17 mouse cellular contexts compared by ENCODE assay signal in genomic region chr3:104006896-104007466, GRCm38 (mm10). TPM values are rescaled to one million over a fixed set of nuclear protein-coding genes. Genes with fewer than 3 reads are reported as not detected.
DNase-seq lines count a peak whose midpoint lies in the region; ATAC-seq and TF ChIP-seq lines count a peak whose summit lies in the region.
"Had no signal": no experiment of that assay in that cellular context is flagged by ENCODE, and none has a peak within 500 bp of the region (broad histone marks: within the 10 kb centered on the region; RNA-seq: fewer than 3 reads in every experiment).

No protein-coding gene starts in this region.

- no peak overlapping the region for H3K4me3 ChIP-seq in forebrain, embryonic 14.5 days (ENCODE audit: low read depth, low read length)
- H3K4me3 ChIP-seq in forebrain, embryonic 11.5 days (ENCODE audit: low read depth, low read length): no peak overlapping the region
- H3K4me3 ChIP-seq in layer of hippocampus, adult 2 months: no peak overlapping the region
- H3K4me3 ChIP-seq: embryonic facial prominence, embryonic 15.5 days; limb, embryonic 13.5 days had no signal

- H3K36me3 ChIP-seq in forebrain, embryonic 14.5 days (ENCODE audit: control insufficient read depth, insufficient read depth, low read length): peaks cover 54% of the 10 kb centered on the region
- H3K36me3 ChIP-seq in forebrain, embryonic 11.5 days (ENCODE audit: control insufficient read depth, insufficient read depth, low read length): peaks cover 11% of the 10 kb centered on the region; the same call in 1 of the 2 replicates

- peak; percentile 44; the same call in 1 of the 2 replicates for ATAC-seq in forebrain, embryonic 14.5 days
- ATAC-seq in forebrain, embryonic 11.5 days (replicated peaks; ENCODE audit: low FRiP score): no peak

- intact Hi-C loops in gastrocnemius, postnatal 14 days (cut with DNase I; ENCODE audit: low total_unique reads): no loop called here

- DNase-seq in forebrain, embryonic 14.5 days (ENCODE audit: low spot score): peak; percentile 12
- no peak for DNase-seq in forebrain, embryonic 11.5 days (ENCODE audit: low spot score)
- DNase-seq in layer of hippocampus, adult 2 months (ENCODE audit: low spot score in 2 of 2): no peak
- no peak for DNase-seq in layer of hippocampus, postnatal 36 days
- peak; percentile 41 for DNase-seq in brain, embryonic 14.5 days (ENCODE audit: low read depth)
- DNase-seq in cerebellum, postnatal 10 days: peak; percentile 12 to 38
- no peak for DNase-seq in gastrocnemius, postnatal 14 days
- DNase-seq in gastrocnemius, postnatal 25 days: no peak
- DNase-seq: adrenal gland, adult 8-10 months; gastrocnemius, postnatal 36 days; right cerebral cortex, postnatal 25 days; thymus, postnatal 36 days had no signal

- no peak for TF ChIP-seq POLR2A in brain, embryonic 14.5 days (IDR thresholded peaks at IDR 0.05; ENCODE audit: borderline replicate concordance, extremely low read depth, insufficient read depth, insufficient read length, poor library complexity, severe bottlenecking)

- H3K9me3 ChIP-seq in forebrain, embryonic 14.5 days (replicated peaks; ENCODE audit: control insufficient read depth, low read length): no peaks in the 10 kb centered on the region
- no peaks in the 10 kb centered on the region for H3K9me3 ChIP-seq in forebrain, embryonic 11.5 days (ENCODE audit: control insufficient read depth, low read length)
- H3K9me3 ChIP-seq: embryonic facial prominence, embryonic 15.5 days; limb, embryonic 13.5 days had no signal

- H3K27me3 ChIP-seq in forebrain, embryonic 14.5 days (replicated peaks; ENCODE audit: control insufficient read depth, insufficient read depth, low read length): no peaks in the 10 kb centered on the region
- H3K27me3 ChIP-seq in forebrain, embryonic 11.5 days (ENCODE audit: control insufficient read depth, insufficient read depth, low read length): no peaks in the 10 kb centered on the region
- H3K27me3 ChIP-seq: CH12.LX; embryonic facial prominence, embryonic 15.5 days; limb, embryonic 13.5 days had no signal

- H3K4me1 ChIP-seq in forebrain, embryonic 14.5 days (ENCODE audit: control insufficient read depth, insufficient read depth, low read length): no peaks in the 10 kb centered on the region
- no peaks in the 10 kb centered on the region for H3K4me1 ChIP-seq in forebrain, embryonic 11.5 days (replicated peaks; ENCODE audit: control insufficient read depth, insufficient read depth, low read length)
- H3K4me1 ChIP-seq: embryonic facial prominence, embryonic 15.5 days; limb, embryonic 13.5 days had no signal

- no peak overlapping the region for H3K27ac ChIP-seq in forebrain, embryonic 14.5 days (ENCODE audit: low read depth, low read length)
- no peak overlapping the region for H3K27ac ChIP-seq in forebrain, embryonic 11.5 days (ENCODE audit: low read depth, low read length)
- peak overlapping the region; percentile 12; the same call in 1 of the 2 replicates for H3K27ac ChIP-seq in layer of hippocampus, adult 2 months
- H3K27ac ChIP-seq: embryonic facial prominence, embryonic 15.5 days; limb, embryonic 13.5 days; liver, embryonic 14.5 days had no signal

- no peak overlapping the region for H3K4me2 ChIP-seq in forebrain, embryonic 14.5 days (ENCODE audit: low read length)
- no peak overlapping the region for H3K4me2 ChIP-seq in forebrain, embryonic 11.5 days (ENCODE audit: low read depth, low read length, severe bottlenecking)
- H3K4me2 ChIP-seq: embryonic facial prominence, embryonic 15.5 days; heart, embryonic 11.5 days; limb, embryonic 13.5 days had no signal

- 46% methylated on average over 8 of the region's 8 CpGs for WGBS in forebrain, embryonic 14.5 days
- 84% methylated on average over 8 of the region's 8 CpGs for WGBS in forebrain, embryonic 11.5 days

- TF ChIP-seq CTCF in layer of hippocampus, adult 2 months (conservative IDR thresholded peaks at IDR 0.05): no peak
- no peak for TF ChIP-seq CTCF in brain, embryonic 14.5 days (IDR thresholded peaks at IDR 0.05; ENCODE audit: borderline replicate concordance, extremely low read depth, insufficient read depth, insufficient read length)

- no peak overlapping the region for H3K9ac ChIP-seq in forebrain, embryonic 14.5 days (ENCODE audit: low read length)
- H3K9ac ChIP-seq in forebrain, embryonic 11.5 days (ENCODE audit: low read length): no peak overlapping the region
- H3K9ac ChIP-seq: embryonic facial prominence, embryonic 15.5 days; limb, embryonic 13.5 days; liver, embryonic 14.5 days had no signal

RNA-seq across cellular contexts. Expression of gene Phtf1, which starts 39.1 kb away (rescaled TPM):
- polyA plus RNA-seq in forebrain, embryonic 14.5 days (2014; fragmentation: Nextera tagmentation; extraction: Ambion mirVana): 30.9 and 35.3 TPM in 2 replicates
- polyA plus RNA-seq in forebrain, embryonic 11.5 days (2014; fragmentation: Nextera tagmentation; extraction: Ambion mirVana): 46.8 and 49.7 TPM in 2 replicates
- total RNA-seq in layer of hippocampus, adult 2 months (2021): 10 to 100 TPM; 42.2 to 43.2 TPM
- 10 to 100 TPM; 46.4 to 49.3 TPM for total RNA-seq in layer of hippocampus, postnatal 36 days (2021)
- 21.2 and 25.6 TPM in 2 replicates for polyA plus RNA-seq in brain, embryonic 14.5 days (2012; rRNA removed)
- total RNA-seq in gastrocnemius, postnatal 14 days (2021): 1 to 10 TPM; 6.1 to 6.3 TPM
- 1 to 10 TPM; 4.2 to 5.8 TPM for total RNA-seq in gastrocnemius, postnatal 25 days (2021)

Comparison
In these comparisons a context has a peak if more than half of its experiments do, and no peak if none do; other contexts are left out.
1. DNase-seq: peak in forebrain, embryonic 14.5 days (single experiment), brain, embryonic 14.5 days (single experiment) and cerebellum, postnatal 10 days (2 of 2); none in forebrain, embryonic 11.5 days (single experiment), layer of hippocampus, adult 2 months (0 of 2), layer of hippocampus, postnatal 36 days (0 of 2), gastrocnemius, postnatal 14 days (single experiment) and gastrocnemius, postnatal 25 days (single experiment).
2. RNA of gene Phtf1, which starts 39.1 kb away (total RNA-seq): 46.4 to 49.3 TPM in layer of hippocampus, postnatal 36 days and 42.2 to 43.2 TPM in layer of hippocampus, adult 2 months; 6.1 to 6.3 TPM in gastrocnemius, postnatal 14 days and 4.2 to 5.8 TPM in gastrocnemius, postnatal 25 days; every median in the first group is over 4 times any median in the second.